Mouse (Mus musculus) lung, postnatal 0 days (tissue): ENCODE data around the gene Wdtc1. TPM values are rescaled to one million over a fixed set of nuclear protein-coding genes. Genes with fewer than 3 reads are reported as not detected.

ENCODE experiments used
- ATAC-seq: fragments of 200-750 bp; cut with Nextera tagmentation; 2 replicates; pipeline ENCODE4 v1.8.0; 2017; ENCODE audit warnings: moderate library complexity
- DNase-seq: peaks from one replicate; pipeline ENCODE4 v3.0.0-alpha.2; 2016; ENCODE audit warnings: low spot score
- H3K27ac ChIP-seq: fragments of 300-500 bp; sonication (generic); 2 replicates; pipeline ENCODE4 v1.5.1; 2014; ENCODE audit warnings: antibody characterized with exemption, mild to moderate bottlenecking, low read length, mixed read lengths
- H3K27me3 ChIP-seq: fragments of 300-500 bp; sonication (generic); replicated peaks from 2 replicates; pipeline ENCODE4 v1.6.1; 2014; ENCODE audit warnings: low read length, mixed read lengths; ENCODE audit not compliant: insufficient read depth
- H3K36me3 ChIP-seq: fragments of 300-500 bp; sonication (generic); 2 replicates; pipeline ENCODE4 v1.6.1; 2014; ENCODE audit warnings: low read length, mixed read lengths; ENCODE audit not compliant: insufficient read depth
- H3K4me1 ChIP-seq: fragments of 300-500 bp; sonication (generic); 2 replicates; pipeline ENCODE4 v1.6.1; 2014; ENCODE audit warnings: antibody characterized with exemption, low read depth, low read length, mixed read lengths; ENCODE audit not compliant: insufficient read depth
- H3K4me2 ChIP-seq: fragments of 300-500 bp; sonication (generic); replicated peaks from 2 replicates; pipeline ENCODE4 v1.6.1; 2014; ENCODE audit warnings: low read depth, mild to moderate bottlenecking, low read length, moderate library complexity, mixed read lengths
- H3K4me3 ChIP-seq: fragments of 300-500 bp; sonication (generic); 2 replicates; pipeline ENCODE4 v1.5.1; 2014; ENCODE audit warnings: low read depth, low read length
- H3K9ac ChIP-seq: fragments of 300-500 bp; sonication (generic); replicated peaks from 2 replicates; pipeline ENCODE4 v1.6.1; 2014; ENCODE audit warnings: low read depth, mild to moderate bottlenecking
- H3K9me3 ChIP-seq: fragments of 300-500 bp; sonication (generic); 2 replicates; pipeline ENCODE4 v1.6.1; 2016; ENCODE audit warnings: low read length, mixed read lengths
- CTCF ChIP-seq: IDR thresholded peaks from 2 replicates; pipeline ENCODE4 v1.5.1; 2016; ENCODE audit warnings: antibody characterized with exemption, mild to moderate bottlenecking
- EP300 ChIP-seq: IDR thresholded peaks from 2 replicates; pipeline ENCODE4 v1.6.1; 2016; ENCODE audit warnings: antibody characterized with exemption, mild to moderate bottlenecking, control low read depth
- WGBS: fragments of 180-500 bp; shearing (Covaris S2); extraction: QIAGEN DNeasy Blood & Tissue Kit; methylation state at CpG from one replicate; pipeline ENCODE4 v1.1.7; 2014; 5-methylcytosine and 5-hydroxymethylcytosine counted together
- polyA plus RNA-seq: library from polyadenylated mRNA; unstranded; fragments of >200 nt; fragmentation: Nextera tagmentation; extraction: Ambion mirVana; gene quantifications from 2 replicates; pipeline ENCODE4 v1.2.1, GENCODE M21; 2015

Gene Wdtc1
- polyA plus RNA-seq, 1 experiment from 2014 or later = 9.9 TPM

DNA sequence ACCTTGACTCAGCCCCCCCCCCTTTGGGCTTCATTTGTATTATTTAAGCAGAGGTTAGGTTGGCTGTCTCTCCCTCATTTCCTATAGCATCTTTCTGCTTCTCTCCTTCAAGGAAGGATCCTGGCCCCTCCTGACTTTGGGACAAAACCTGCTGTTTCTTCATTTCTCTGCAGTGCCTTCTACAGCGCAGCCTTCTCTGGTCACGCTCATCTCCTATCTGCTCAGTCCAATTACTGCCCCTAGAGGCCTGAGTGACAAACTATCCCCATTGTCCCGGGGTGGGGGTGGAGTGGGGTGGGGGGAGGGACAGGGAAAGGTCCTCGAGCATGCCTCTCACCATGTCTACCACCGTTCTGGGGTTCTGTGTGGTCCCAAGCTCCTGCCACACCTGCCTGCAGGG is 44.0 kb upstream of the Wdtc1 start:
- Histone ChIP-seq H3K4me3 (no peak overlapping the region), H3K27me3 (no peaks in the 10 kb centered on the region), H3K9ac (no peak overlapping the region), H3K9me3 (no peaks in the 10 kb centered on the region), H3K27ac (no peak overlapping the region), H3K4me1 (peaks cover 5% of the 10 kb centered on the region; the same call in 1 of the 2 replicates), H3K4me2 (no peak overlapping the region), H3K36me3 (no peaks in the 10 kb centered on the region)
- TF ChIP-seq EP300 = no peak
- TF ChIP-seq CTCF = peak; percentile 23
- ATAC-seq (no peak), DNase-seq (no peak)
- 68% methylated on average over 4 of the region's 5 CpGs for WGBS

DNA sequence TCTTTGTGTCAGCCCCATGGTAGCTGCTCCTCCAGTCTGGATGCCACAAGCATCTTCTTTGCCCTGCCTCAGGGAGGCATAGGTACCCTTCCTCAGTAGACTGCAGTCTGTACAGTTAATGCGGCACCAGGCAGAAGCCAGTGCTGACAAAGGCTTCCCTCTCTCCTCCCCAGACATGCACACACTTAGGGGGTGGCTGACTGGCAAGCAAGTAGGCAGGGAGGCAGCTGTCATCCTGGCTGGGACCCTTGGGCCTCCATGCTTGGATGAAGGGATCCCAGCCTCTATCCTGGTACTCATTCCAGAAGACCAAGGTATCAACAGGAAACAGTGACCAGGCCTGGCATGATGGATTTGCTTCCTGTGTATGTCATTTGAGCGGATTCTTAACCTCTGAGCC is 42.8 kb upstream of the Wdtc1 start:
- H3K27ac ChIP-seq = no peak overlapping the region
- H3K9me3 ChIP-seq = no peaks in the 10 kb centered on the region
- H3K4me2 ChIP-seq = no peak overlapping the region
- no peak overlapping the region for H3K9ac ChIP-seq
- no peaks in the 10 kb centered on the region for H3K27me3 ChIP-seq
- ATAC-seq (0 out of 2 replicates have a peak, but pooled peaks have one; percentile 13), DNase-seq (no peak)
- H3K4me3 ChIP-seq = no peak overlapping the region
- H3K4me1 ChIP-seq = peaks cover 11% of the 10 kb centered on the region; the same call in 1 of the 2 replicates
- TF ChIP-seq EP300 (no peak), CTCF (no peak)
- 61% methylated on average over 2 of the region's 2 CpGs for WGBS
- no peaks in the 10 kb centered on the region for H3K36me3 ChIP-seq

DNA sequence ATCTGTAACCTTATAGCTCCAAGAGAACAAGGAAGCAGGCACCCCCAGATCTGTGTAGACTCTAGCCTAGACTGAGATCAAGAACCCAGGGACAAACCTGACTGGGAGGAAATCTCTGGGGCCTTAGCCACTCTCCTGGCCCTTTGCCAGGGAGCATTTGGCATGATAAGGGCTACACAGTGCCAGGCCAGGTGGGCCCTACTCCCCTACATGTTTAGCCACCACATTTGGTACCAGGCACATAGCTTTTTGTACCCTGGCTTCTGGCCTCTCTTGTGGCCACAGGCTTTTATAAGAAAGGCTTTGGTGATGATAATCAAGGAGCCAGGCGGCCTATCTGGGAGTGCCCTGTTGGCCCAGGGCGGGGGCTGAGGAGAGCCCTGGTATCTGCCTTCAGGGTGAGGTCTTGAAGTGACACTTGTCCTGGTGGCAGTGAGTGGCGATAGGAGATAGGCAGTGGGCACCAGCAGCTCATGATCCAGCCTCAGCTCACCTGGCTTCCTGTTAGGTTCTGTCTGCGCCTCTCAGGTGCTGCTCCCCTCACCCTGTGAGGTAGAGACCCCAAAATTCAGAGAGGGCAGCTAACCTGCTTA is 41.8 kb upstream of the Wdtc1 start:
- H3K27me3 ChIP-seq = no peaks in the 10 kb centered on the region
- peaks cover 17% of the 10 kb centered on the region; the same call in 1 of the 2 replicates for H3K4me1 ChIP-seq
- H3K27ac ChIP-seq = no peak overlapping the region; the same call in 1 of the 2 replicates
- WGBS = 73% methylated on average over 4 of the region's 4 CpGs
- no peaks in the 10 kb centered on the region for H3K9me3 ChIP-seq
- peak; percentile 57 for ATAC-seq
- no peaks in the 10 kb centered on the region for H3K36me3 ChIP-seq
- no peak overlapping the region for H3K4me3 ChIP-seq
- peak; percentile 34 for DNase-seq
- no peak for TF ChIP-seq EP300
- no peak for TF ChIP-seq CTCF
- H3K4me2 ChIP-seq = no peak overlapping the region
- no peak overlapping the region for H3K9ac ChIP-seq

DNA sequence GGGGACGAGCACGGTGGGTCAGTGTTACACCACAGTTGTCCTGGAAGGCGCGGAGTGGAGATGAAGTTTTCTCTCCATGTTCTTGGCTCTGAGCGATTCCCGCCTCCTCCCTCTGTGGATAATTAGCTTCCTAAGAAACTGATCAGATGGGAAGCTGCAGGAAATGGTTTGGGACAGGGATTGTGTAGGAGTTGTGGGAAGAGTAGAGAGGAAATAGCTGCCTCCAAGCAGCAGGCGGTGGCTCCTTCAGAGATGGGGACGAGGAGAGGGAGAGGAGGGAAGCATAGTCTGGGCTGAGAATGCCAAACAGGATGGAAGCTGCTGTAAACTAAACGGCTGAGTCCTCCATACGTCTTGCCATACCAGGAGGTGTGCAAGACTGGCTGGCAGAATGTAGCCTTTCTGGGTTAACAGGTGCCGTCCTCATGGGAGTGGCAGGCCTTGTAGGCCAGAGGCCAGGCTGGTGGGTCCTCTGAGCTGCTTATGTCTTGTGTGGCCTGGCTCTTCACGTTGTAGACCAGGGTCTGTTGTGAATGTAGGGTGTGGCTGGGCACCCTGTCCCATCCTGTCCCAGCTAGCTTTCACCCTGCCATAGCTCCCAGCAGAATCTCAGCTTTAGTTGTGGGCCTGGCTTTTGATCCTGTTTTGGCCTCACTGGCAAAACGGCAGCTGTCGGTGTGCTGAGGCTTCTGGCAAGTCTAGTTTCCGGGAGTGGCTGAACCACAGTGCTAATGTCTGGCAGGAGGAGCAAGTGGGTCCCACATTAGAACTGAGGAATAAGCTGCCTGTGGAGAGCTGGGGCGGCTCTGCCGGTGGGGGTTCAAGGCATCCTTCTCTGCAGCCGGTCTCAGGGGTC is 38.1 kb upstream of the Wdtc1 start:
- peaks cover 28% of the 10 kb centered on the region; the same call in 1 of the 2 replicates for H3K4me1 ChIP-seq
- H3K27me3 ChIP-seq = no peaks in the 10 kb centered on the region
- peak overlapping the region; percentile 70 for H3K27ac ChIP-seq
- ATAC-seq = no peak
- 54% methylated on average over 18 of the region's 18 CpGs for WGBS
- no peak overlapping the region for H3K4me2 ChIP-seq
- no peak overlapping the region for H3K9ac ChIP-seq
- H3K4me3 ChIP-seq = no peak overlapping the region
- no peak; the same call in 1 of the 2 replicates for TF ChIP-seq CTCF
- TF ChIP-seq EP300 = 0 out of 2 replicates have a peak, but pooled peaks have one; percentile 18
- DNase-seq = no peak
- H3K36me3 ChIP-seq = no peaks in the 10 kb centered on the region
- H3K9me3 ChIP-seq = no peaks in the 10 kb centered on the region

DNA sequence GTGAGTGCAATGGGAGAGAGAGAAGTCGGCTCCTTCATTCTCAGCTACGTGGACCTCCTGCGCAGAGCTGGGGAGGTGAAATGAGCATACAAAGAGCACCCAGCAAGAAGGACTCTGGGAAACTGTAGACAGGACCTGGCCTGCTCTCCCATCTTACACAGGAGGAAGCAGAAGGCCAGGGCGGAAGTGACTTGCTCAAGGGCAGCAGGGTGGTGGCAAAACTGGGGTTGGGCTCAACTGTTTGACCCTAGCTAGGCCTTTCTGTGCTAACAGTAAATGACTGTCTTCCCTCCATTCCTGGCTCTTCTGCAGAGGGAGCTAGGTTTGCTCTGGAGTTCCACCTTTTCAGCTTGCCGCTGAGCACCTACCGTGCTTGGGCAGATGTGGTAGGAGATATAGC is 37.3 kb upstream of the Wdtc1 start:
- WGBS = 86% methylated on average over 6 of the region's 6 CpGs

DNA sequence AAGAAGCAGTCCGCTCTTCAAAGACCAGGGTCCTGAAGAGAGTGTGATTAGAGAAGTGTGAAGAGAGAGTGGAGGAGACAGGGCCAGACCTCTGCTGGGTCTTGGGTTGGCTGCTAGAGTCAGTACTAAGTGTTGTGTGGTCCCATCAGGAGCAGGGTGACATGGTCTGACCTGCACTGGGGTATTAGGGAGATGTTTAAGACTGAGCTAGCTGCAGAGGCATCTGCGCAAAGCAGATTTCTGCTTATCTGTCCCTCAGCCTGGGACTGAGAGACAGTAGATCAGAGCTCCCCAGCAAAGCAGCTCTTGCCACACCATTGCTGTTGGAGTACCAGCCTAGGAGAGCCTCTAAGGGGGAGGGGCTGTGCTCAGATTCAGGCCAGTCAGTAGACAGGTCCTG is 36.8 kb upstream of the Wdtc1 start:
- Histone ChIP-seq H3K36me3 (no peaks in the 10 kb centered on the region), H3K9ac (no peak overlapping the region), H3K9me3 (no peaks in the 10 kb centered on the region), H3K4me1 (peaks cover 28% of the 10 kb centered on the region; the same call in 1 of the 2 replicates), H3K27ac (peak overlapping the region; percentile 70), H3K27me3 (no peaks in the 10 kb centered on the region), H3K4me3 (no peak overlapping the region), H3K4me2 (no peak overlapping the region)
- WGBS = 69% methylated on average over 2 of the region's 2 CpGs
- TF ChIP-seq EP300 (no peak), CTCF (no peak)
- DNase-seq = no peak
- ATAC-seq = no peak

More for the DNA sequence above, 37.3 kb upstream of the Wdtc1 start:
- no peaks in the 10 kb centered on the region for H3K27me3 ChIP-seq
- H3K9ac ChIP-seq = no peak overlapping the region
- H3K9me3 ChIP-seq = no peaks in the 10 kb centered on the region
- TF ChIP-seq EP300 = no peak
- TF ChIP-seq CTCF = no peak
- ATAC-seq (no peak), DNase-seq (no peak)
- no peaks in the 10 kb centered on the region for H3K36me3 ChIP-seq
- peak overlapping the region; percentile 70; the same call in 1 of the 2 replicates for H3K27ac ChIP-seq
- H3K4me1 ChIP-seq = peaks cover 28% of the 10 kb centered on the region; the same call in 1 of the 2 replicates
- no peak overlapping the region for H3K4me3 ChIP-seq
- no peak overlapping the region for H3K4me2 ChIP-seq
